Mouse (Mus musculus): ENCODE data around the gene Srsf4. TPM values are rescaled to one million over a fixed set of nuclear protein-coding genes. Genes with fewer than 3 reads are reported as not detected.

The Srsf4 gene
- polyA plus RNA-seq, 1 experiment from 2014 or later = 140 TPM

GRCm38 (mm10) chr4:131899180-131899554 is 25.8 kb downstream of the Srsf4 start:
- H3K27me3 ChIP-seq (ENCODE audit: control insufficient read depth, insufficient read depth, low read length) = no peaks in the 10 kb centered on the region
- no peak overlapping the region for H3K27ac ChIP-seq (replicated peaks; ENCODE audit: low read depth, low read length)
- H3K9ac ChIP-seq (ENCODE audit: low read length) = no peak overlapping the region
- peaks cover 48% of the 10 kb centered on the region for H3K36me3 ChIP-seq (ENCODE audit: control insufficient read depth, insufficient read depth, low read length)
- WGBS = 91% methylated on average over 6 of the region's 6 CpGs
- DNase-seq (ENCODE audit: low spot score) (no peak), ATAC-seq (ENCODE audit: insufficient number of reproducible peaks, low FRiP score, low TSS enrichment, low read depth) (no peak)
- no peaks in the 10 kb centered on the region for H3K9me3 ChIP-seq (ENCODE audit: control insufficient read depth, low read length)
- no peak overlapping the region for H3K4me3 ChIP-seq (ENCODE audit: low read depth, low read length)
- no peak overlapping the region for H3K4me2 ChIP-seq (ENCODE audit: low read depth, severe bottlenecking)
- H3K4me1 ChIP-seq (ENCODE audit: control insufficient read depth, insufficient read depth, low read length) = no peaks in the 10 kb centered on the region

GRCm38 (mm10) chr4:131901090-131901489 is 27.7 kb downstream of the Srsf4 start:
- DNase-seq (ENCODE audit: low spot score) (no peak), ATAC-seq (ENCODE audit: insufficient number of reproducible peaks, low FRiP score, low TSS enrichment, low read depth) (no peak)
- H3K9ac ChIP-seq (ENCODE audit: low read length) = no peak overlapping the region
- H3K4me2 ChIP-seq (ENCODE audit: low read depth, severe bottlenecking) = no peak overlapping the region
- H3K27ac ChIP-seq (replicated peaks; ENCODE audit: low read depth, low read length) = no peak overlapping the region
- H3K9me3 ChIP-seq (ENCODE audit: control insufficient read depth, low read length) = no peaks in the 10 kb centered on the region
- WGBS = 92% methylated on average over 15 of the region's 15 CpGs
- no peaks in the 10 kb centered on the region for H3K27me3 ChIP-seq (ENCODE audit: control insufficient read depth, insufficient read depth, low read length)
- no peak overlapping the region for H3K4me3 ChIP-seq (ENCODE audit: low read depth, low read length)
- H3K36me3 ChIP-seq (ENCODE audit: control insufficient read depth, insufficient read depth, low read length) = peaks cover 44% of the 10 kb centered on the region
- no peaks in the 10 kb centered on the region for H3K4me1 ChIP-seq (ENCODE audit: control insufficient read depth, insufficient read depth, low read length)

- 69% methylated on average over 8 of the region's 8 CpGs for WGBS
- H3K27ac ChIP-seq (replicated peaks; ENCODE audit: low read depth, low read length) = no peak overlapping the region
- H3K4me1 ChIP-seq (ENCODE audit: control insufficient read depth, insufficient read depth, low read length) = no peaks in the 10 kb centered on the region; the same call in 1 of the 2 replicates
- H3K4me2 ChIP-seq (ENCODE audit: low read depth, severe bottlenecking) = no peak overlapping the region
- peak; percentile 72 for DNase-seq (ENCODE audit: low spot score)
- no peak overlapping the region for H3K9ac ChIP-seq (ENCODE audit: low read length)
- ATAC-seq (ENCODE audit: insufficient number of reproducible peaks, low FRiP score, low TSS enrichment, low read depth) = no peak
- H3K9me3 ChIP-seq (ENCODE audit: control insufficient read depth, low read length) = no peaks in the 10 kb centered on the region
- peaks cover 30% of the 10 kb centered on the region for H3K36me3 ChIP-seq (ENCODE audit: control insufficient read depth, insufficient read depth, low read length)
- H3K27me3 ChIP-seq (ENCODE audit: control insufficient read depth, insufficient read depth, low read length) = no peaks in the 10 kb centered on the region
- no peak overlapping the region for H3K4me3 ChIP-seq (ENCODE audit: low read depth, low read length)
These were observed 31.1 kb downstream of the Srsf4 start for GRCm38 (mm10) chr4:131904478-131904877.

GRCm38 (mm10) chr4:131906423-131906822 is 33.0 kb downstream of the Srsf4 start:
- Histone ChIP-seq H3K4me3 (ENCODE audit: low read depth, low read length) (no peak overlapping the region), H3K36me3 (ENCODE audit: control insufficient read depth, insufficient read depth, low read length) (peaks cover 11% of the 10 kb centered on the region; the same call in 1 of the 2 replicates), H3K27ac (replicated peaks; ENCODE audit: low read depth, low read length) (no peak overlapping the region), H3K4me2 (ENCODE audit: low read depth, severe bottlenecking) (no peak overlapping the region), H3K27me3 (ENCODE audit: control insufficient read depth, insufficient read depth, low read length) (no peaks in the 10 kb centered on the region), H3K9ac (ENCODE audit: low read length) (no peak overlapping the region), H3K4me1 (ENCODE audit: control insufficient read depth, insufficient read depth, low read length) (peaks cover 15% of the 10 kb centered on the region), H3K9me3 (ENCODE audit: control insufficient read depth, low read length) (no peaks in the 10 kb centered on the region)
- DNase-seq (ENCODE audit: low spot score) = no peak
- no peak for ATAC-seq (ENCODE audit: insufficient number of reproducible peaks, low FRiP score, low TSS enrichment, low read depth)
- 82% methylated on average over 6 of the region's 6 CpGs for WGBS

GRCm38 (mm10) chr4:131907912-131908311 is 34.5 kb downstream of the Srsf4 start:
- Histone ChIP-seq H3K4me3 (ENCODE audit: low read depth, low read length) (no peak overlapping the region), H3K9me3 (ENCODE audit: control insufficient read depth, low read length) (no peaks in the 10 kb centered on the region), H3K27me3 (ENCODE audit: control insufficient read depth, insufficient read depth, low read length) (peaks cover 3% of the 10 kb centered on the region; the same call in 1 of the 2 replicates), H3K4me2 (ENCODE audit: low read depth, severe bottlenecking) (no peak overlapping the region), H3K4me1 (ENCODE audit: control insufficient read depth, insufficient read depth, low read length) (peaks cover 15% of the 10 kb centered on the region), H3K27ac (replicated peaks; ENCODE audit: low read depth, low read length) (no peak overlapping the region), H3K36me3 (ENCODE audit: control insufficient read depth, insufficient read depth, low read length) (0 out of 2 replicates have a peak, but pooled peaks cover 4% of the 10 kb centered on the region), H3K9ac (ENCODE audit: low read length) (no peak overlapping the region)
- no peak for ATAC-seq (ENCODE audit: insufficient number of reproducible peaks, low FRiP score, low TSS enrichment, low read depth)
- 90% methylated on average over 3 of the region's 3 CpGs for WGBS
- peak; percentile 51 for DNase-seq (ENCODE audit: low spot score)

GRCm38 (mm10) chr4:131910237-131910994 is 37.0 kb downstream of the Srsf4 start:
- H3K4me3 ChIP-seq (ENCODE audit: low read depth, low read length) = no peak overlapping the region
- H3K4me1 ChIP-seq (ENCODE audit: control insufficient read depth, insufficient read depth, low read length) = peaks cover 25% of the 10 kb centered on the region
- DNase-seq (ENCODE audit: low spot score) = peak; percentile 65

GRCm38 (mm10) chr4:131911521-131911920 is 38.1 kb downstream of the Srsf4 start:
- H3K36me3 ChIP-seq (ENCODE audit: control insufficient read depth, insufficient read depth, low read length) = no peaks in the 10 kb centered on the region
- H3K4me3 ChIP-seq (ENCODE audit: low read depth, low read length) = no peak overlapping the region
- ATAC-seq (ENCODE audit: insufficient number of reproducible peaks, low FRiP score, low TSS enrichment, low read depth) (no peak), DNase-seq (ENCODE audit: low spot score) (no peak)
- H3K4me1 ChIP-seq (ENCODE audit: control insufficient read depth, insufficient read depth, low read length) = peaks cover 34% of the 10 kb centered on the region
- H3K27me3 ChIP-seq (ENCODE audit: control insufficient read depth, insufficient read depth, low read length) = peaks cover 7% of the 10 kb centered on the region; the same call in 1 of the 2 replicates
- H3K9ac ChIP-seq (ENCODE audit: low read length) = no peak overlapping the region
- WGBS = 23% methylated on average over 4 of the region's 5 CpGs
- H3K4me2 ChIP-seq (ENCODE audit: low read depth, severe bottlenecking) = no peak overlapping the region
- no peak overlapping the region for H3K27ac ChIP-seq (replicated peaks; ENCODE audit: low read depth, low read length)
- H3K9me3 ChIP-seq (ENCODE audit: control insufficient read depth, low read length) = no peaks in the 10 kb centered on the region

More at GRCm38 (mm10) chr4:131910237-131910994, 37.0 kb downstream of the Srsf4 start:
- Histone ChIP-seq H3K27me3 (ENCODE audit: control insufficient read depth, insufficient read depth, low read length) (peaks cover 7% of the 10 kb centered on the region; the same call in 1 of the 2 replicates), H3K36me3 (ENCODE audit: control insufficient read depth, insufficient read depth, low read length) (no peaks in the 10 kb centered on the region), H3K27ac (replicated peaks; ENCODE audit: low read depth, low read length) (peak overlapping the region; percentile 11; the same call in 1 of the 2 replicates), H3K9me3 (ENCODE audit: control insufficient read depth, low read length) (no peaks in the 10 kb centered on the region), H3K4me2 (ENCODE audit: low read depth, severe bottlenecking) (peak overlapping the region; percentile 20), H3K9ac (ENCODE audit: low read length) (no peak overlapping the region)
- no peak for ATAC-seq (ENCODE audit: insufficient number of reproducible peaks, low FRiP score, low TSS enrichment, low read depth)
- WGBS = 4% methylated on average over 19 of the region's 21 CpGs

GRCm38 (mm10) chr4:131913526-131913925 is 40.1 kb downstream of the Srsf4 start:
- no peak for ATAC-seq (ENCODE audit: insufficient number of reproducible peaks, low FRiP score, low TSS enrichment, low read depth)
- peaks cover 7% of the 10 kb centered on the region; the same call in 1 of the 2 replicates for H3K27me3 ChIP-seq (ENCODE audit: control insufficient read depth, insufficient read depth, low read length)
- no peak overlapping the region for H3K4me3 ChIP-seq (ENCODE audit: low read depth, low read length)
- no peak for DNase-seq (ENCODE audit: low spot score)
- H3K9me3 ChIP-seq (ENCODE audit: control insufficient read depth, low read length) = no peaks in the 10 kb centered on the region
- no peak overlapping the region for H3K9ac ChIP-seq (ENCODE audit: low read length)
- no peak overlapping the region for H3K4me2 ChIP-seq (ENCODE audit: low read depth, severe bottlenecking)
- no peaks in the 10 kb centered on the region for H3K36me3 ChIP-seq (ENCODE audit: control insufficient read depth, insufficient read depth, low read length)
- H3K27ac ChIP-seq (replicated peaks; ENCODE audit: low read depth, low read length) = no peak overlapping the region
- peaks cover 44% of the 10 kb centered on the region for H3K4me1 ChIP-seq (ENCODE audit: control insufficient read depth, insufficient read depth, low read length)
- 41% methylated on average over 10 of the region's 10 CpGs for WGBS
